Mouse (Mus musculus): Measurements from ENCODE around the gene Smarcal1. TPM values are rescaled to one million over a fixed set of nuclear protein-coding genes. Genes with fewer than 3 reads are reported as not detected.

The Smarcal1 gene
- polyA plus RNA-seq, 1 experiment from 2014 or later: 31.2 TPM

- H3K36me3 ChIP-seq: peaks cover 67% of the 10 kb centered on the region
- no peaks in the 10 kb centered on the region for H3K9me3 ChIP-seq (replicated peaks)
- 0 out of 2 replicates have a peak, but pooled peaks cover 4% of the 10 kb centered on the region for H3K4me1 ChIP-seq
- no peak for ATAC-seq (ENCODE audit: low FRiP score)
- no peak overlapping the region for H3K9ac ChIP-seq
- no peak overlapping the region for H3K27ac ChIP-seq
- no peaks in the 10 kb centered on the region for H3K27me3 ChIP-seq
- H3K4me2 ChIP-seq (replicated peaks): no peak overlapping the region
- no peak overlapping the region for H3K4me3 ChIP-seq
- WGBS: 90% methylated on average over 6 of the region's 6 CpGs
Measured at GRCm38 (mm10) chr1:72612172-72612571, 29.1 kb downstream of the Smarcal1 start.

- 19% methylated on average over 5 of the region's 5 CpGs for whole genome bisulfite sequencing
- Histone ChIP-seq H3K9ac (no peak overlapping the region), H3K27ac (no peak overlapping the region), H3K36me3 (peaks cover 23% of the 10 kb centered on the region), H3K4me2 (replicated peaks) (no peak overlapping the region), H3K4me1 (no peaks in the 10 kb centered on the region), H3K27me3 (no peaks in the 10 kb centered on the region), H3K4me3 (no peak overlapping the region), H3K9me3 (replicated peaks) (no peaks in the 10 kb centered on the region)
- ATAC-seq (ENCODE audit: low FRiP score): no peak
Measured at GRCm38 (mm10) chr1:72635221-72635620, 52.2 kb downstream of the Smarcal1 start.

- ATAC-seq (ENCODE audit: low FRiP score): peak; percentile 74
- Histone ChIP-seq H3K4me1 (no peaks in the 10 kb centered on the region), H3K36me3 (no peaks in the 10 kb centered on the region), H3K9ac (peak overlapping the region; percentile 27; the same call in 1 of the 2 replicates), H3K9me3 (replicated peaks) (no peaks in the 10 kb centered on the region), H3K27me3 (no peaks in the 10 kb centered on the region), H3K4me2 (replicated peaks) (peak overlapping the region; percentile 53), H3K4me3 (peak overlapping the region; percentile 30), H3K27ac (no peak overlapping the region)
- WGBS: 39% methylated on average over 49 of the region's 49 CpGs
Measured at GRCm38 (mm10) chr1:72640658-72641410, 57.8 kb downstream of the Smarcal1 start.

GRCm38 (mm10) chr1:72673070-72673469, 90.0 kb downstream of the Smarcal1 start:
- Histone ChIP-seq H3K4me3 (no peak overlapping the region), H3K4me1 (no peaks in the 10 kb centered on the region), H3K4me2 (replicated peaks) (no peak overlapping the region), H3K36me3 (no peaks in the 10 kb centered on the region), H3K9ac (no peak overlapping the region), H3K27ac (no peak overlapping the region), H3K9me3 (replicated peaks) (no peaks in the 10 kb centered on the region), H3K27me3 (no peaks in the 10 kb centered on the region)
- no peak for ATAC-seq (ENCODE audit: low FRiP score)
- 41% methylated on average over 3 of the region's 3 CpGs for WGBS

Other genes starting within 250 kb of the Smarcal1 start
- 2.9 and 4.3 TPM in 2 replicates for gene March4, start 46.3 kb upstream of the Smarcal1 start, polyA plus RNA-seq (2016; fragmentation: Nextera tagmentation; extraction: Ambion mirVana)
- gene Ankar, start 117.3 kb downstream of the Smarcal1 start, polyA plus RNA-seq (2016; fragmentation: Nextera tagmentation; extraction: Ambion mirVana): not detected in 2 replicates
- 1,194 and 1,379 TPM in 2 replicates for gene Rpl37a, start 128.0 kb downstream of the Smarcal1 start, polyA plus RNA-seq (2016; fragmentation: Nextera tagmentation; extraction: Ambion mirVana)
- 548 and 549 TPM in 2 replicates for gene Igfbp2, start 241.3 kb downstream of the Smarcal1 start, polyA plus RNA-seq (2016; fragmentation: Nextera tagmentation; extraction: Ambion mirVana)

Measured in hindbrain, embryonic 12.5 days (tissue).